Mouse (Mus musculus) spleen, adult 2 months (tissue): Measurements from ENCODE around the gene Ap3b1.

ENCODE experiments used
- CTCF ChIP-seq: fragments of 200-500 bp; IDR thresholded peaks from 2 replicates; pipeline ENCODE4 v1.5.1; 2011; ENCODE audit warnings: mild to moderate bottlenecking, inconsistent platforms; ENCODE audit not compliant: insufficient read depth, insufficient read length, insufficient replicate concordance; ENCODE audit errors: extremely low read depth
- POLR2A ChIP-seq: fragments of 200-500 bp; IDR thresholded peaks from 2 replicates; pipeline ENCODE4 v1.6.1; 2011; ENCODE audit warnings: low read depth, low read length, inconsistent platforms

DNA sequence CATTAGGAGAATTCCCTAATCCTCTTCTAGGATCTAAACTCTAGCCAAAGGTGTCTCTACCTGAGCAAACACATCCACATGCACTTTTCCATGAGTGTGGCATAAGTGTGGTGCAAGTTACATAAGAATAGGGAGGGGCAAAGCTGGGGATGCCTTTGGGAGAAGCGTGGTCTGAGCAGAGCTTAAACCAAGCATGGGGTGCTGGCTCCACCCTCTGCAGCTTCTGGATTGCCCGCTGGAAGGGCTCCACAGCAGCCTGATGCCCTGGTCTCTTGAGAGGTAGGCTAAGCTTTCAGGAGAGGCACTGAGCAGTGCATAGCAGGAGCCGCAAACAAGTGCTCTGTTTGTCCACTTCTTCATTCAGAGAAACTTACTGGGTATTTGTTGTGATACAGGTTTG is 138.8 kb downstream of the Ap3b1 start:
- TF ChIP-seq CTCF (no peak), POLR2A (no peak)
